Mouse (Mus musculus): ENCODE data around the gene Zfp958. TPM values are rescaled to one million over a fixed set of nuclear protein-coding genes. Genes with fewer than 3 reads are reported as not detected.

Zfp958 gene
- 54.9 TPM for polyA plus RNA-seq (2014; fragmentation: Illumina TruSeq; extraction: RNeasy Lipid Tissue Mini Kit (QIAGEN cat#74804); ENCODE audit: low read depth, low replicate concordance)

GRCm38 (mm10) chr8:4612932-4613853 lies at the start of gene Zfp958:
Gene Zfp958, plus strand, starts transcription at chr8:4613167.

Other genes starting within 250 kb of the Zfp958 start
- 4.9 TPM for gene Cers4, start 120.1 kb upstream of the Zfp958 start, polyA plus RNA-seq (2014; fragmentation: Illumina TruSeq; extraction: RNeasy Lipid Tissue Mini Kit (QIAGEN cat#74804); ENCODE audit: low read depth, low replicate concordance)
- 2.6 TPM for gene Shcbp1, start 166.4 kb downstream of the Zfp958 start, polyA plus RNA-seq (2014; fragmentation: Illumina TruSeq; extraction: RNeasy Lipid Tissue Mini Kit (QIAGEN cat#74804); ENCODE audit: low read depth, low replicate concordance)

Measured in kidney, adult 10 weeks (tissue).